Mouse (Mus musculus) myocyte (in vitro differentiated cells): ENCODE data around the gene Igf1r. TPM values are rescaled to one million over a fixed set of nuclear protein-coding genes. Genes with fewer than 3 reads are reported as not detected.

Experiments
- H3K27me3 ChIP-seq: one replicate; pipeline ENCODE4 v1.6.1; 2011; ENCODE audit not compliant: control insufficient read depth, insufficient read depth, insufficient read length
- H3K36me3 ChIP-seq: one replicate; pipeline ENCODE4 v1.6.1; 2011; ENCODE audit not compliant: control insufficient read depth, insufficient read depth
- H3K4me2 ChIP-seq: one replicate; pipeline ENCODE4 v1.6.1; 2011; ENCODE audit warnings: low read depth, control low read depth
- H3K4me3 ChIP-seq: one replicate; pipeline ENCODE4 v1.5.1; 2011; ENCODE audit warnings: mild to moderate bottlenecking, control low read depth, moderate library complexity
- H3K79me2 ChIP-seq: one replicate; pipeline ENCODE4 v1.6.1; 2011; ENCODE audit not compliant: control insufficient read depth, insufficient read depth
- H3ac ChIP-seq: one replicate; pipeline ENCODE4 v1.6.1; 2011; ENCODE audit not compliant: control insufficient read depth, insufficient read length
- CEBPB ChIP-seq: IDR thresholded peaks from 2 replicates; pipeline ENCODE4 v1.6.1; 2011; ENCODE audit warnings: mild to moderate bottlenecking, moderate library complexity; ENCODE audit not compliant: poor library complexity, insufficient read depth, severe bottlenecking
- E2F4 ChIP-seq: IDR thresholded peaks from one replicate; pipeline ENCODE4 v1.6.1; 2011; ENCODE audit warnings: mild to moderate bottlenecking, control low read depth, moderate library complexity; ENCODE audit not compliant: insufficient read depth
- MAX ChIP-seq: IDR thresholded peaks from one replicate; pipeline ENCODE4 v1.6.1; 2011; ENCODE audit warnings: low read depth, mild to moderate bottlenecking, control low read depth
- MYOD1 ChIP-seq, 3 experiments: IDR thresholded peaks; one replicate each; pipeline ENCODE4 v1.6.1; 2011; ENCODE audit warnings: control low read depth in 2 of 3, low read depth in 2 of 3, mild to moderate bottlenecking in 2 of 3, moderate library complexity in 1 of 3; ENCODE audit not compliant: insufficient read length in 2 of 3, control insufficient read depth in 1 of 3
- MYOG ChIP-seq, 3 experiments: IDR thresholded peaks; one replicate each; pipeline ENCODE4 v1.6.1; 2011; ENCODE audit warnings: control low read depth in 2 of 3, low read depth in 2 of 3, mild to moderate bottlenecking in 2 of 3; ENCODE audit not compliant: insufficient read length in 2 of 3, control insufficient read depth in 1 of 3, insufficient read depth in 1 of 3
- POLR2A ChIP-seq: IDR thresholded peaks from one replicate; pipeline ENCODE4 v1.6.1; 2011; ENCODE audit warnings: low read depth, mild to moderate bottlenecking, control low read depth, moderate library complexity; ENCODE audit not compliant: insufficient read length
- POLR2AphosphoS2 ChIP-seq: IDR thresholded peaks from one replicate; pipeline ENCODE4 v1.6.1; 2011; ENCODE audit warnings: low read depth, control low read depth; ENCODE audit not compliant: insufficient read length
- REST ChIP-seq: IDR thresholded peaks from one replicate; pipeline ENCODE4 v1.6.1; 2011; ENCODE audit warnings: mild to moderate bottlenecking, control low read depth, moderate library complexity; ENCODE audit not compliant: insufficient read depth, insufficient read length
- SRF ChIP-seq: IDR thresholded peaks from one replicate; pipeline ENCODE4 v1.6.1; 2011; ENCODE audit warnings: low read depth; ENCODE audit not compliant: control insufficient read depth, insufficient read length
- TCF12 ChIP-seq: IDR thresholded peaks from one replicate; pipeline ENCODE4 v1.6.1; 2011; ENCODE audit warnings: mild to moderate bottlenecking, control low read depth; ENCODE audit not compliant: poor library complexity, insufficient read depth, severe bottlenecking
- TCF3 ChIP-seq: IDR thresholded peaks from one replicate; pipeline ENCODE4 v1.6.1; 2011; ENCODE audit warnings: low read depth, control low read depth; ENCODE audit not compliant: insufficient read length
- USF1 ChIP-seq: IDR thresholded peaks from one replicate; pipeline ENCODE4 v1.6.1; 2011; ENCODE audit warnings: low read depth, mild to moderate bottlenecking, control low read depth, moderate library complexity
- polyA plus RNA-seq: library from polyadenylated mRNA; unstranded; fragments of >200 nt; fragmentation: generic; extraction: Trizol; gene quantifications from one replicate; pipeline ENCODE4 v1.2.1, GENCODE M21; 2012; ENCODE audit warnings: missing spikeins

Igf1r gene
- polyA plus RNA-seq, 1 experiment, result 7.9 TPM

DNA sequence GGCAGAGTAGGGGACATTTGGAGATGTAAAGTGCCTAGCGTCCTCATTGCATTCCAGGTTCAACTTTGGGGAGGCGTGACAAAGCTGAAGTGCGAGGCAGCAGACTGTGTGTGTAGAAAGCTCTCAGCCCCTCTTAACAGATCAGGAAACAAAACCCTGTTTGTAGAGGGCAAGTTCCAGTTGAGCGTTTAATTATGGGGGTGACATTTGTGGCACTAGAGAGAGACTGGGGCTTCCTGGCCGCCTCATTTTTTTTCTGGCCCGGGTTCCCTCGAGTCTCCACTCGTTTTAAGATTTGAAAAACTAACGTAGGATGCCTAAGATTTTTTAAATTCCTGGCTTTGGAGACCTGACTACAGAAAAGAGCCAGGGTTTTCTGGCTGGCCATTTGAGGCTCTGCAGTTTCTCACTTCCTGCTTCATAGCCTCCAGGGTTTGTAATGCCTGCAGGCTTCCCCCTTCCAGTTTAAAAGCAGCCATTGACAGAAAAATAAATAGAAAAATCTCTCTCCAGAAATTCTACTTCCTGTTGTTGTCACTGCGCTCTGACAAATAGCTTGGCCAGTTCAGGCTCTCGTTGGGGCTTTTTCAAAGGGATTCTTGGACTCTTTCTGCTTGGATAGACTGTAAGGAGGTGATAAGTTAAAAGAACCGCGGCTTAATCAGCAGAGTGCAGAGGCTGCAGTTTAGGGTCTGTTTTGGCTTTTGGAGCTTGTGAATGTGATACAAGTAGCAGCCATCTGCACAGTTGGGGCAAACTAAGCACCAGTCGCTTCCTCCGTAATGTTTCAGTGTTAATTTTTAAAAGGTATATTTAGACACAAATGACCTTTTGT is 20.8 kb downstream of the Igf1r start:
- no peak overlapping the region for H3K4me3 ChIP-seq
- H3ac ChIP-seq, result no peak overlapping the region
- peaks cover 92% of the 10 kb centered on the region for H3K79me2 ChIP-seq
- TF ChIP-seq E2F4 (no peak), POLR2A (no peak), MYOG (IDR thresholded peaks at IDR 0.05; ENCODE audit: control insufficient read depth in 1 of 3, insufficient read depth in 1 of 3, insufficient read length in 2 of 3, low read depth in 2 of 3) (no peak), USF1 (no peak), TCF3 (no peak), MYOD1 (IDR thresholded peaks at IDR 0.05; ENCODE audit: control insufficient read depth in 1 of 3, insufficient read length in 2 of 3, low read depth in 2 of 3) (no peak), REST (no peak), CEBPB (no peak), POLR2AphosphoS2 (no peak), MAX (no peak), SRF (no peak), TCF12 (no peak)
- H3K27me3 ChIP-seq, result no peaks in the 10 kb centered on the region
- peaks cover 7% of the 10 kb centered on the region for H3K36me3 ChIP-seq
- no peak overlapping the region for H3K4me2 ChIP-seq

DNA sequence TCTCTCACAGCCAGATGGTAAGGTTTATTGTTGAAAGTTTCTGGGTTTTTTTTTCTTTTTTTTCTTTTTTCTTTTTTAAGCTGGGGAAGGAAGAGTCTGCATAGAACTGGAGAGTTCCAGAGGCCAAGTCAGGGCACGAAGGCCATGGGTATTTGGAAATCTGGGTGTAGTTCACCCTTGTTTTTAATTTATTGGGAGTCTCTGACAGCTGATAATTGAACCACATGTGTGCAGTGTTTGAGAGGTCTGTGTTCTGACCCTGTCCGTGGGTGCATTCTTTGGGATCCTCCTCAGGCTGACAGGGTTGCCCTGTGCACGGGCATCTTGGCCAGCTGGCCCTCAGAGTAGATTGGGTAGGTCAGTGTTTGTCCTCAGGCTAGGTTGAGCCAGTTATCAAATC is 29.3 kb downstream of the Igf1r start:
- H3K4me3 ChIP-seq, result no peak overlapping the region
- no peaks in the 10 kb centered on the region for H3K27me3 ChIP-seq
- no peak overlapping the region for H3K4me2 ChIP-seq
- H3ac ChIP-seq, result no peak overlapping the region
- peaks cover 7% of the 10 kb centered on the region for H3K36me3 ChIP-seq
- H3K79me2 ChIP-seq, result peaks cover 88% of the 10 kb centered on the region
- TF ChIP-seq USF1, result no peak
- no peak for TF ChIP-seq CEBPB
- no peak for TF ChIP-seq MYOD1 (IDR thresholded peaks at IDR 0.05; ENCODE audit: control insufficient read depth in 1 of 3, insufficient read length in 2 of 3, low read depth in 2 of 3)
- TF ChIP-seq E2F4, result no peak
- no peak for TF ChIP-seq MAX
- no peak for TF ChIP-seq SRF
- no peak for TF ChIP-seq POLR2AphosphoS2
- no peak for TF ChIP-seq REST

DNA sequence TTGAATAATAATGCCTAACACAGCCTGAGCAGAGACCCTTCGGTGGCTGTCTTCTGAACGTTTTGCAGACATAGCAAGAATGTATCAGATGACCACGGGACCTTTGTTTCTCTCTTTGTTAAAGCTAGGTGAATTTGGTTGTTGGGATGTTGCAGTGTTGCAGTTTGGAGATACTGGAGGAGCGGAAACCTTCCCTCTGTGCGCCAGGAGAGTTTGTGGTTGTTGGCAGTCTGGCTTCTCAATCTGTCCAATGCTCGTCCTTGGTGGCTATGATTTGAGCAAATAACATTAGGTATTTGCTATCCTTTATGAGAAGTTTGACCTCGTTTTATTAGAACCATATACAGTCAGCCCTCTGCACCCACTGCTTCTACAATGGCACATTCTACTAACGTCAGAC is 30.2 kb downstream of the Igf1r start:
- TF ChIP-seq SRF (no peak), MYOD1 (IDR thresholded peaks at IDR 0.05; ENCODE audit: control insufficient read depth in 1 of 3, insufficient read length in 2 of 3, low read depth in 2 of 3) (no peak), POLR2A (no peak), MAX (no peak), TCF12 (no peak), E2F4 (no peak), TCF3 (no peak), USF1 (no peak), MYOG (IDR thresholded peaks at IDR 0.05; ENCODE audit: control insufficient read depth in 1 of 3, insufficient read depth in 1 of 3, insufficient read length in 2 of 3, low read depth in 2 of 3) (no peak), REST (no peak), CEBPB (no peak), POLR2AphosphoS2 (no peak)
- H3K36me3 ChIP-seq, result peaks cover 4% of the 10 kb centered on the region
- no peak overlapping the region for H3K4me3 ChIP-seq
- H3K27me3 ChIP-seq, result no peaks in the 10 kb centered on the region
- H3ac ChIP-seq, result no peak overlapping the region
- H3K79me2 ChIP-seq, result peaks cover 88% of the 10 kb centered on the region
- no peak overlapping the region for H3K4me2 ChIP-seq

DNA sequence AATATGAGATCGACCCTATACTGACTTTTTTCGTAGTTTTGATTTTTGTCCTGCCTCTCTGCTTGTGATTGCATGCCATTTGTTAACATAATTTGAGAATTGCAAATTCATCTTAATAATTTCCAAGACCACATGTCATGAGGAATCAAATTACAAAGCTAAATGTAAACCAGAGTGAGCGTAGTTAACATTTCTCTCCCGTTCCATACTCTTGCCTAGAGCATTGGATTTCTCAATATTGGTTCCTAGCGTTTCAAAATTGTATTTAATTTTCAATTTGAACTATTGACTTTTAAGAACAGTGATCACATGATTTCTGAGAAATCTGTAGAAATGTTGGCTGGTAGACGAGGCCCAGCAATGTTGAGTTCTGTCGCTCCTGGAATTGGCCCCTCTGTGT is 30.8 kb downstream of the Igf1r start:
- no peak overlapping the region for H3K4me3 ChIP-seq
- TF ChIP-seq E2F4 (no peak), TCF12 (no peak), USF1 (no peak), TCF3 (no peak), MYOG (IDR thresholded peaks at IDR 0.05; ENCODE audit: control insufficient read depth in 1 of 3, insufficient read depth in 1 of 3, insufficient read length in 2 of 3, low read depth in 2 of 3) (no peak), POLR2AphosphoS2 (no peak), CEBPB (no peak), REST (no peak), MAX (no peak), MYOD1 (IDR thresholded peaks at IDR 0.05; ENCODE audit: control insufficient read depth in 1 of 3, insufficient read length in 2 of 3, low read depth in 2 of 3) (no peak), SRF (no peak), POLR2A (no peak)

DNA sequence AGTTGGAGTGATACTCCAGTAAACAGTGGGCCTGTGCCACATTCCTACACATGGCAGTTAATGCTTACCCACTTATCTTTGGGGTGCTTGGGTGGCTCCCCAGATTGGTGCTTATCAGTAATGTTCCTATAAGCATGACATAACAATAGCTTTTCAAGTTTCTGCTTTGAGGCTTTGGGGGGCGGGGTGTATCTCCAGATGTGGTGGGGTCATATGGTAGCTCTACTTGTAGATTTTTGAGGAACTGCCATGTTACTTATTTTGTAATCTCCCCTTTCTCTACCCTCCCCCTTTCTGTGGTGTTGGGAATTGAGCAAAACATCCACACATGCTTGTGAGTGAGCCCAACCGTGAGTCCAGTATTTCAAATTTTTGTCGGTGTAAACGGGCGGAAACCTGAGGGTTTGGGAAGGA is 32.4 kb downstream of the Igf1r start:
- H3ac ChIP-seq, result no peak overlapping the region
- H3K4me2 ChIP-seq, result no peak overlapping the region
- no peaks in the 10 kb centered on the region for H3K36me3 ChIP-seq
- TF ChIP-seq USF1 (no peak), TCF12 (no peak), POLR2AphosphoS2 (no peak), CEBPB (no peak), MYOG (IDR thresholded peaks at IDR 0.05; ENCODE audit: control insufficient read depth in 1 of 3, insufficient read depth in 1 of 3, insufficient read length in 2 of 3, low read depth in 2 of 3) (no peak), SRF (no peak), TCF3 (no peak), MYOD1 (IDR thresholded peaks at IDR 0.05; ENCODE audit: control insufficient read depth in 1 of 3, insufficient read length in 2 of 3, low read depth in 2 of 3) (no peak), E2F4 (no peak), MAX (no peak), POLR2A (no peak), REST (no peak)
- H3K4me3 ChIP-seq, result no peak overlapping the region
- H3K79me2 ChIP-seq, result peaks cover 75% of the 10 kb centered on the region
- H3K27me3 ChIP-seq, result no peaks in the 10 kb centered on the region

More for the DNA sequence above, 30.8 kb downstream of the Igf1r start:
- Histone ChIP-seq H3K79me2 (peaks cover 82% of the 10 kb centered on the region), H3K36me3 (no peaks in the 10 kb centered on the region), H3K27me3 (no peaks in the 10 kb centered on the region), H3K4me2 (no peak overlapping the region), H3ac (no peak overlapping the region)
